Mouse (Mus musculus) adrenal gland, postnatal 4 days (tissue): ENCODE results near the gene Atp1a2. TPM values are rescaled to one million over a fixed set of nuclear protein-coding genes. Genes with fewer than 3 reads are reported as not detected.

Source experiments
- DNase-seq, 2 experiments: peaks; one replicate each; pipeline ENCODE4 v3.0.0; 2021 to 2022; ENCODE audit warnings: low spot score in 2 of 2, mixed read lengths in 2 of 2
- total RNA-seq, 2 experiments: library from RNA; stranded (reverse); gene quantifications; 2 replicates each; pipeline ENCODE4 v1.2.3; 2021

The Atp1a2 gene
- total RNA-seq, 2 experiments from 2014 or later: 50.9 to 70.2 TPM

GRCm38 (mm10) chr1:172325680-172326535 lies 28.0 kb upstream of the Atp1a2 start:
- DNase-seq: peak in 1 of 2 experiments; percentile 35

DNA sequence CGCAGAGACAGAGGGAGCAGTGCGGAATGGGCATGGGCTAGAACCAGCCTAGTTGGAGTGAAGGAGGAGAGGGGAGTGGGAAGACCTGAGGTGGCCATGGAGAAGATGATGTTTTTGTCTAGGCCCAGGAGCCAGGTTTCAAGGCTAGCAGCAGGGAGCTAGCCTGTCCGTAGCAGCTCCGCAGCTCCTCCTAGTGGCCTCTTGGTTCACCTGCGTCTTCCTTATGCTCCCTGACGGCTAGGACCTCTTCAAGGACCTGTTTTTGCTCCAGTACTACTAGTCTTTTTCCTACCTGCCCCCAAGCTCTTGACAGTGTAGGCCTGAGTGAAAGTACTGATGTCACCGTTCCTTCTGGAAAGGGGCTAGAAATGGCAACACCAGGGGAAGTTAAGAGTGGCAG lies 26.9 kb upstream of the Atp1a2 start:
- DNase-seq: peak in 1 of 2 experiments; percentile 47

DNA sequence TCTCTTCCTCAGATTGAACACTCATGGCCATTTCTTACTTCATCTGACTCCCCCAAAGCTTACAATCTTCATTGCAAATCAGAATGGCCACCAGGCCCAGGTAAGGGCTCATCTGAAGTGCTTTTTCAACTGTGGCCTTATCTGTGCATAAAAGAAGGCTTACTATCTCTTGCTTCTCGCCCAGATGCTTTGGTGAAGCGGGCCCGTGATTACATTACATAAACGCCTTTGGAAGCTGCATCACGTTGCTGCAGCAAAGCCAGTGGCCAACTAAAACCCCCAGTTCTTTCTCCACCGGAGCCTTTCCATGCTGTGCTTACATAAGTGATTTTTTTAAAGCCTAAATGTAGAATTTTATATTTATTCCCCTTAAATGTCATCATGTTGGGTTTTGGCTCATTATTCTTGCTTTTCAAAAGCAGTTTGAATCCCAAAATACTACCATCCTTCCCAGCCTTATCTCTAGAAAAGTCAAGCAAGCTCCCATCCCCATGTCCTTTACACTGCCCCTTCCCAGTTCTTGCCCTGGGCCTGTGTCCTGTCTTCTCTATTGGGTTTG lies 26.0 kb upstream of the Atp1a2 start:
- no peak for DNase-seq

GRCm38 (mm10) chr1:172323298-172323697 lies 25.4 kb upstream of the Atp1a2 start:
- no peak for DNase-seq

- DNase-seq: no peak
Observed at GRCm38 (mm10) chr1:172322725-172323124, 24.9 kb upstream of the Atp1a2 start.

DNA sequence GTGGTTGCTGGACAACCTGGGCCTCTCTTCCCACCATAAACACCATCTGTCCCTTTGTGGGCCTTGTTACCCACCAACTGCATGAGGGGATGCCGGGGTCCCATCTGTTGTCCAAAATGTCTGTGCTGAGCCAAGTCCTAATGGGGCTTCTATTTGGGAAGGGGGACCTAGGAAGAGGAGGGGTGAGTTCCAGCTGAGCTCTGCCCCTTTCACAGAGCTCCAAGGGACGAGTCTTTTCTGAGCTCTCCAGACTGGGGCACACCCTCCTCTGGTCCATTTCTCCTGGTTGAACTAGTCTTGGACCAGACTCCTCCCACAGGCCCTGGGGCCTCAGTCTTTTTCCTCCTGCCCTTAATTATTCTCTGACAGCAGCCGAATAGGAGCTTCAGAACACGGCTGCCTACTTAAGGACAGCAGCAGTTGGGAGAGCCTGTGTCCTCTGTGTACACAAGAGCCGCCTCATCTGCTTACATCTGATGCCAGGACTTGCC lies 22.1 kb upstream of the Atp1a2 start:
- DNase-seq: no peak

DNA sequence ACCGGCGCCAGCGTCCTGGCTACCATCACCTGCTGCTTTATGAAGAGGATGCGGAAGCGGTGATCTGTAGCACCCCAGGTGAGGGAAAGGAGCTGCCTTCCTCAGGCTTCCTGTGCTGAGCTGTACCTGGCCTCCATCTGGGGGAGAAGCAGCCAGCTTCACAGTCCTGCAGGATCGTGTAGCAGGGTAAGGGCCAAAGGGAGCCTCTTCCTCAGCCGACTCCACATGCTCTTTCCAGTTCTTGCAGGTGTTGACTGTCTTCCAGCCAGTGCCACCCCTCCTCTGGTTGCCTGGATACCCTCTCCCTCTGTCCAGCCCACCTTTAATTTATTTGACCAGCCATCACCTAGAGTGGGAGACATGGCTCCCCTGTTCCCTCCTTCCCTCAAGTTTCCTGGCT lies 21.5 kb upstream of the Atp1a2 start:
- no peak for DNase-seq

- DNase-seq: no peak
Observed at GRCm38 (mm10) chr1:172318424-172319035, 20.7 kb upstream of the Atp1a2 start.

DNA sequence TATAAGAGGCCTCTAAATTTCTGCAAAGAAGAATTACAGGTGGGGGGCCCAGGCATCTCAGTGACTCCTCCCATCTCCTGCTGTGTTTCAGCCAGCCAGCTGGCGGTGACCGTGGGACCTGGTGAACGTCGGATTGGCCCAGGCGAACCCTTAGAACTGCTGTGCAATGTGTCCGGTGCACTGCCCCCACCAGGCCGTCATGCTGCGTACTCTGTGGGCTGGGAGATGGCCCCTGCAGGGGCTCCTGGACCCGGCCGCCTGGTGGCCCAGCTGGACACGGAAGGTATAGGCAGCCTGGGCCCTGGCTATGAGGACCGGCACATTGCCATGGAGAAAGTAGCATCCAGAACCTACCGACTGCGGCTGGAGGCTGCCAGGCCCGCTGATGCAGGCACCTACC lies 20.1 kb upstream of the Atp1a2 start:
- no peak for DNase-seq

- DNase-seq: no peak
Observed at GRCm38 (mm10) chr1:172317431-172317830, 19.6 kb upstream of the Atp1a2 start.

GRCm38 (mm10) chr1:172314911-172315310 lies 17.0 kb upstream of the Atp1a2 start:
- DNase-seq: no peak

- DNase-seq: no peak
Observed at GRCm38 (mm10) chr1:172313613-172314411, 15.9 kb upstream of the Atp1a2 start.

DNA sequence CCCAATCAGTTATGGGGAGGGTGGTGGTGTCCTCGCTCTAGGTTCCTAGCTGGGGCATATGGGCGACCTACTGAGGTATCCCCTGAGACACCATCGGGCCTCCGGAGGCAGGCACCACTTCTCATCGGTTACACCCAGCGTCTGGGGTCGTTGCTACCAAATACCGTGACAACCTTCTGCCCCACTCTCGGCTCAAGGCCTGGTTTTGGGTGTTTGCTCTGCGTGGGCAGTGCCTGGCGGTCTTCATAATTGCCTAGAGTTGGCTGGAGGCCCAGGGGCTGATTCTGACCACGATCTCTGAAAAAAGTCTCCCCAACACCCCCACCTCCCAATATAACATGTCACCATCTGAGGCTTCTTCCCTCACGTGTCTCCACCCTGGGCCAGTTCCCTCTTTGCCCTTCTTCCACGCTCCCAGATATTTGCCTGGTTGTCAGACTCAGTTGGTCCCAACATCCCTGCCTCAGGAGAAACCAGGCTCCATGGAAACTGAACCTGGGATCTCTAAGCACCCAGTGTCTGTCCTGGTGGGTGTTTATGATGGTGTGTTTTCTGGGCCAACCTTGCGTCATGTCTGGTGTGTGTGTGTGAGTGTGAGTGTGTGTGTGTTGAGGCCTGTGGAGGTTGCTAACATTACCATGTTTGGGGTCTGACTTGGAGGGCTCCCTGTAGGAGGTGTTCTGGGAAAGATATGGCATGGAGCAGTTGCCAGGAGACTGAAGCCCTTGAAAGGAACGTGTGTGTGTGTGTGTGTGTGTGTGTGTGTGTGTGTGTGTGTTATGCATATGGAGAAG lies 15.1 kb upstream of the Atp1a2 start:
- peak in 1 of 2 experiments; percentile 24 for DNase-seq

- DNase-seq: peak; percentile 79 to 87
Observed at GRCm38 (mm10) chr1:172311921-172312767, 14.3 kb upstream of the Atp1a2 start.

DNA sequence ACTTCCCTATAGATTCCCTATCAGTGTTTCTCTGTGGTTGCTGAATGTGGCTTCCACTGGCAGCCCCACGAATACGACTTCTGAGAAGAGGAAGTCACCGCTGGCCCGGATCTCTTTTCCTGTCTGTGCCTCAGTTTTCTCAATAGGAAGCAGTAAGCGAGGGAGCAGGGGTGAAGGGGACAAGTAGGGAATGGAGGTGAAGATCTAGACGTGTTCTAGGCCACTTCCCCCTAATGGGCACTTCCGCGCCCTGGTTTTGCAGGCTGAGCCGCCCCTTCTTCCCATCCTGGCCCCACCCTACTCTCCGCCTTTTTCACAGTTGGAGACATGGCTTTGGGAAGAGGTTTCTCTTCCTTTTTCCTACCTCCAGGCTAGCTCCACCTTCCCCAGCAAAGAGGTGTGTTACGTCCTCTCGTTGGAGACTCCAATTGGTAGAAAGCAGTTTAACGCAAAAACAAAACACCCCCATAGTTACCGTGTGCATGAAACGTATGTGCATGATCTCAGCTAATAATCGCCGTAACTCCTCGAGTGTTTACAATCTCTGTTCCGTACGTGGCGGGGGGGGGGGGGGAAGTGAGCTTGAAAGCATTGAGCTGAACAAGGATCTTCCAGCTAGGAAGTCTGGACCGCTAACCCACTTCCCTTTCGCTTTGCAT lies 13.5 kb upstream of the Atp1a2 start:
- peak in 1 of 2 experiments; percentile 40 for DNase-seq

DNA sequence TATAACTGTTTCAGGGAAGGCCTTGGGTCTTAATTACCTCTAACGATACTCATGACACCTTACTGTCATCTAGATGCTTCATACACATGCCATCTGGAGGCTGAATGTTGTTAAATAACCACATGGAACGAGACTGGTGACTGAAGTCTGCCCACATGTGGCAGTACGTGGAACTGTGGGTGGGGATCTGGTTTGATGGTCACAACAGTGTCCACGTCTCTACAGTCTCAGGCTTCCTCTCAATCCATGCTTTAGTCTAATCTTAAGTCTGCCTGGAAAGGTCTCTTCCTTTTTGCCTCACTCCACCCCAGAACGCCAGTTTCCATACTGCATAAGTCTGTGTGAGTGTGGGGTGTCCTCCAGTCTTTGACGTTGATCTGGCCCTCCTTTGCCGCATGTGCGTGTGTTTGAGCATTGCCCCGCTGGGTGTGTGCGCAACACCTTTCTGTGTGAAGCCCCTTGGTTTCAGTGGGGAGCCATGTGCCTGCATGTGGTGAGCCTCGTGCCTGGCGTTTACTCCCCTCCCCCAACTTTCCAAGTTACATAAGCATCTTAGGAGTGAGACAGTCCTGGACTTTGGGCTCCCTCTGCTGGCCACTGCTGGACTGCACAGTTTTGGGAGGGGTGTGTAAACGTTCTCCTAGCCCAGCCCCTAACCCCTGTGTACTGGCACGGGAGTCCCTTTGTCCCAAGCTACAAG lies 12.0 kb upstream of the Atp1a2 start:
- DNase-seq: peak; percentile 75 to 90

DNA sequence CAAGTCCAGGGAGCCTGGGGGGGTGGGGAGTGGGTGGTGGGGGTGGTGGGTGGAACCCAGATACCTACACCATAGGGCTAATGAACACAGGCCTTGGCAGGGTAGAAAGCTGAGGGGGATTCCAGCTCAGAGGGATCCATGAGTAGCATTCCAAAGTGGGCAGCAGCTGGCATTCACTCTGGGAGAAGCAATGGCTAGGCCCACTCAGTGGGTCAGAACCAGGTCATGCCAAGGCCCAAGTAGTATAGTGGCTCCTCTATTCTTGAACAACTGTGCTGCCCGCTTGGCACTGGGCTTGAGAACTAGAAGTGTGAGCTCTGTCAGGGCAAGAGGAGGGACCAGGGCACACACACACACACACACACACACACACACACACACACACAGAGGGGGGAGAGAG lies 10.5 kb upstream of the Atp1a2 start:
- DNase-seq: no peak

DNA sequence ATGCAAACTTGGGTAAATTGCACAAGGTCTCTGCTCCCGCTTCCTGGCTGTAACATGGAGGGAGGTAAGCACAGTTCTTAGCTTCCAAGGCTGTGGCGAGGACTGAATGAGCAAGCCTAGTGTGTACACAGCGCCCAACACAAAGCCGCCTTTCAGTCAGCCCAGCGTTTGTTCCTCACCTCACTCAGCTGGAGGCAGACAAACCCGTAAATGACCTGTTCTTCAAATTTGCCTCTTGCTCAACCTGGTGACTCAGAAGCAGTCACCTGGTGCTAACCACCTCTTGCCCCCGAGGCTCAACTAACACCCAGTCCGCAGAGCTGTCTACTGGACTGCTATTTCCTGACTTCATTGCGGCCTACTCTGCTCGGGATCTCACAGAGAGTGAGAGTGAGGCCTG lies 10.1 kb upstream of the Atp1a2 start:
- DNase-seq: no peak
